Mouse (Mus musculus): ENCODE measurements around the gene Rpusd4. TPM values are rescaled to one million over a fixed set of nuclear protein-coding genes. Genes with fewer than 3 reads are reported as not detected.

Rpusd4 gene
- polyA plus RNA-seq (2014; fragmentation: Illumina TruSeq; extraction: RNeasy Lipid Tissue Mini Kit (QIAGEN cat#74804); ENCODE audit: low read depth, low replicate concordance) = 3.1 TPM

DNA sequence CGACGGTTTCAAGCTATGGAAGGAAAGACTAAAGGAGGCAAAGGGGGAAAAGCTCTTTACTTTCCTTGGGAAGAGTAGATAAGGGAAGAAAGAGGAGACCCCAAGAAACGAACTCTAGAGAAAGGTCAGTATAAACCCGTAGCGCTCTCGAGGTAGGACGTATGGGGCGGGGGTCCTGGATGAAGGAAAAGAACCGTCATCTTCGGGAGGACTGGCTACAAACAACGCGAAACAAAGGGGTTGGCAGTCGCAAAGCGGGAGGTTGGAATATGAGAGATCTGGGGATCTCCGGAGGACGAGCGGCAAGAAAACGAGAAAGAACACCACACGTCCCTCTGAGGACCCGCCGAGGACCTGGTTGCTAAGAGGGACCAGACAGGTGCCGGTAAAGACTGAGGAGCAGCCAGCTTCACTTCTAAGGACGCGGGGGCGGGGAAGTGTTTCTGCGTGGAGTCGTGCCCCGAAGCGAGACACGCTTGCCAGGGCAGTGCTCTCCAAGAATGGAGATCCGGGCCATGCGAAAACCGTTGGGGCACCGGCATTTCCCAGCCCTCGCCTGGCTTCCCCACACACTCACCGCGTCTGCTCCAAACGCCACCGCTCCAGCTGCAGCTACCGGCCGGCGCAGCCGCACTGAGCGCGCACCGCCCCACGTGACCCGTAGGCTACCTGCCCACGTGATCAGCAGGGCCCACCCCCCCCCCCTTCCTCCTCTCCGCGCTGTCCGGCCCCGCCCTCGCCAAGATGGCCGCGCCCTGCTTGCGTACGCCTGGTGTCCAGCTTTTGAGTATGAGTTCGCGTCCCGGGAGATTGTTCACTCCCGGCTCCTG lies at the start of gene Rpusd4, which contains the start of gene Fam118b:
TSS of gene Rpusd4 (plus strand) at position 720 of the 830 bp plus-strand sequence.
TSS of gene Fam118b (minus strand) at position 660 of the 830 bp plus-strand sequence.

Other genes starting within 250 kb of the Rpusd4 start
- gene St3gal4, start 148.6 kb upstream of the Rpusd4 start, polyA plus RNA-seq (2014; fragmentation: Illumina TruSeq; extraction: RNeasy Lipid Tissue Mini Kit (QIAGEN cat#74804); ENCODE audit: low read depth, low replicate concordance) = 92.8 TPM
- 6.9 TPM for gene Dcps, start 91.8 kb upstream of the Rpusd4 start, polyA plus RNA-seq (2014; fragmentation: Illumina TruSeq; extraction: RNeasy Lipid Tissue Mini Kit (QIAGEN cat#74804); ENCODE audit: low read depth, low replicate concordance)
- gene Srpr, start 67.7 kb upstream of the Rpusd4 start, polyA plus RNA-seq (2014; fragmentation: Illumina TruSeq; extraction: RNeasy Lipid Tissue Mini Kit (QIAGEN cat#74804); ENCODE audit: low read depth, low replicate concordance) = 237 TPM
- gene Tirap, start 67.6 kb upstream of the Rpusd4 start, polyA plus RNA-seq (2014; fragmentation: Illumina TruSeq; extraction: RNeasy Lipid Tissue Mini Kit (QIAGEN cat#74804); ENCODE audit: low read depth, low replicate concordance) = 15.8 TPM
- 19.1 TPM for gene Foxred1, start 56.8 kb upstream of the Rpusd4 start, polyA plus RNA-seq (2014; fragmentation: Illumina TruSeq; extraction: RNeasy Lipid Tissue Mini Kit (QIAGEN cat#74804); ENCODE audit: low read depth, low replicate concordance)
- 5.3 TPM for gene Fam118b, start 60 bp upstream of the Rpusd4 start, polyA plus RNA-seq (2014; fragmentation: Illumina TruSeq; extraction: RNeasy Lipid Tissue Mini Kit (QIAGEN cat#74804); ENCODE audit: low read depth, low replicate concordance)
- gene Cdon, start 153.3 kb downstream of the Rpusd4 start, polyA plus RNA-seq (2014; fragmentation: Illumina TruSeq; extraction: RNeasy Lipid Tissue Mini Kit (QIAGEN cat#74804); ENCODE audit: low read depth, low replicate concordance) = 0.82 TPM